Mouse (Mus musculus) liver, embryonic 14.5 days (tissue): ENCODE data around the gene Pafah1b2. TPM values are rescaled to one million over a fixed set of nuclear protein-coding genes. Genes with fewer than 3 reads are reported as not detected.

Source experiments
- ATAC-seq: fragments of 200-750 bp; cut with Nextera tagmentation; 2 replicates; pipeline ENCODE4 v1.8.0; 2017; ENCODE audit warnings: moderate number of reproducible peaks, mild to moderate bottlenecking, moderate library complexity; ENCODE audit not compliant: insufficient read depth
- DNase-seq, 3 experiments: peaks; one replicate each; pipeline ENCODE4 v3.0.0-alpha.2; 2012 to 2013; ENCODE audit warnings: low read depth in 3 of 3, low spot score in 3 of 3
- H3K27ac ChIP-seq: fragments of 300-500 bp; sonication (generic); 2 replicates; pipeline ENCODE4 v1.5.1; 2014; ENCODE audit warnings: moderate library complexity, mild to moderate bottlenecking, control low read depth, inconsistent platforms
- H3K27me3 ChIP-seq: fragments of 300-500 bp; sonication (generic); 2 replicates; pipeline ENCODE4 v1.6.1; 2014; ENCODE audit warnings: mild to moderate bottlenecking, low read length, moderate library complexity; ENCODE audit not compliant: control insufficient read depth, insufficient read depth
- H3K36me3 ChIP-seq: fragments of 300-500 bp; sonication (generic); replicated peaks from 2 replicates; pipeline ENCODE4 v1.6.1; 2014; ENCODE audit warnings: low read depth; ENCODE audit not compliant: control insufficient read depth, insufficient read depth
- H3K4me1 ChIP-seq, 2 experiments: fragments of 200-500 bp in 1 of 2; fragments of 300-500 bp in 1 of 2; sonication (generic) in 1 of 2; replicated peaks; 2 replicates each; pipeline ENCODE4 v1.6.1; 2012 to 2014; ENCODE audit warnings: antibody characterized with exemption in 1 of 2, inconsistent platforms in 1 of 2, low read length in 1 of 2; ENCODE audit not compliant: control insufficient read depth in 2 of 2, insufficient read depth in 2 of 2
- H3K4me2 ChIP-seq: fragments of 300-500 bp; sonication (generic); 2 replicates; pipeline ENCODE4 v1.6.1; 2014; ENCODE audit warnings: low read depth, mild to moderate bottlenecking, control low read depth, moderate library complexity
- H3K4me3 ChIP-seq, 2 experiments: fragments of 200-500 bp in 1 of 2; fragments of 300-500 bp in 1 of 2; sonication (generic) in 1 of 2; 2 replicates each; pipeline ENCODE4 v1.5.1; 2012 to 2014; ENCODE audit warnings: low read depth in 2 of 2, low read length in 2 of 2, mild to moderate bottlenecking in 2 of 2, control low read depth in 1 of 2, inconsistent platforms in 1 of 2, moderate library complexity in 1 of 2; ENCODE audit not compliant: insufficient read depth in 1 of 2
- H3K9ac ChIP-seq: fragments of 300-500 bp; sonication (generic); replicated peaks from 2 replicates; pipeline ENCODE4 v1.6.1; 2014; ENCODE audit warnings: mild to moderate bottlenecking, control low read depth, moderate library complexity
- H3K9me3 ChIP-seq: fragments of 300-500 bp; sonication (generic); 2 replicates; pipeline ENCODE4 v1.6.1; 2016; ENCODE audit warnings: low read length, mixed read lengths; ENCODE audit not compliant: control insufficient read depth
- CTCF ChIP-seq: IDR thresholded peaks from 2 replicates; pipeline ENCODE4 v1.5.1; 2016; ENCODE audit warnings: antibody characterized with exemption, low read depth, control low read depth
- EP300 ChIP-seq: IDR thresholded peaks from 2 replicates; pipeline ENCODE4 v1.6.1; 2016; ENCODE audit warnings: antibody characterized with exemption, low read depth
- WGBS: fragments of 180-500 bp; shearing (Covaris S2); extraction: QIAGEN DNeasy Blood & Tissue Kit; methylation state at CpG from one replicate; pipeline ENCODE4 v1.1.7; 2014; ENCODE audit not compliant: insufficient replicate concordance; 5-methylcytosine and 5-hydroxymethylcytosine counted together
- polyA plus RNA-seq, 2 experiments: library from polyadenylated mRNA; depleted of rRNA in 1 of 2; stranded (reverse) in 1 of 2; unstranded in 1 of 2; fragments of >200 nt; fragmentation: Nextera tagmentation in 1 of 2; extraction: Ambion mirVana in 1 of 2; gene quantifications; 2 replicates each; pipeline versions ENCODE4 v1.2.1 to v1.2.3; 2012 to 2014

Pafah1b2 gene
- polyA plus RNA-seq, 2 experiments, result 23.1 to 59.6 TPM

DNA sequence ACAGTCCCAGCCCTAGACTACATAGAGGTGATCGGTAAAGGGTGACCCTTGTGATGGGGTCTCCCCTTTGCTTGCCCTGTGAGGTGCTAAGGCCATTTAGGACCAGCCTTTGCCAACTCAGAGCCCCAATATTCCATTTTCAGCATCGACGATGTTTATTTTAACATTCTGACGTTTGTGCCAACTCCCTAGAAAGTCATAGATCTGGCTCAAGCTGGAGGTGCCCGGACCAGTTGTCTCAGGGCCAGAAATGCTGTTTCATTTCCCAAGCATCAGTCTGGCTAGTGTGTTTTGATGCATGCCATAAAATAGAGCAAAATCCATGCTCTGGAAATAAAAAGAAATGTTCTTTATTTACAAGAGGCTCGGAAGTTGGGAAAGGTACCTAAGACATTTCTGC lies 5.8 kb upstream of the Pafah1b2 start:
- TF ChIP-seq CTCF (no peak), EP300 (no peak)
- no peak for DNase-seq
- no peaks in the 10 kb centered on the region for H3K9me3 ChIP-seq
- no peaks in the 10 kb centered on the region; the same call in 1 of the 2 replicates for H3K36me3 ChIP-seq
- H3K27me3 ChIP-seq, result no peaks in the 10 kb centered on the region
- no peak overlapping the region for H3K27ac ChIP-seq
- no peak overlapping the region for H3K4me3 ChIP-seq
- H3K4me1 ChIP-seq, result peaks cover 4 to 20% of the 10 kb centered on the region in 2 experiments; a peak in 3 of 4 replicates
- 82% methylated on average over 6 of the region's 6 CpGs for WGBS
- no peak overlapping the region for H3K4me2 ChIP-seq
- no peak for ATAC-seq
- no peak overlapping the region for H3K9ac ChIP-seq

DNA sequence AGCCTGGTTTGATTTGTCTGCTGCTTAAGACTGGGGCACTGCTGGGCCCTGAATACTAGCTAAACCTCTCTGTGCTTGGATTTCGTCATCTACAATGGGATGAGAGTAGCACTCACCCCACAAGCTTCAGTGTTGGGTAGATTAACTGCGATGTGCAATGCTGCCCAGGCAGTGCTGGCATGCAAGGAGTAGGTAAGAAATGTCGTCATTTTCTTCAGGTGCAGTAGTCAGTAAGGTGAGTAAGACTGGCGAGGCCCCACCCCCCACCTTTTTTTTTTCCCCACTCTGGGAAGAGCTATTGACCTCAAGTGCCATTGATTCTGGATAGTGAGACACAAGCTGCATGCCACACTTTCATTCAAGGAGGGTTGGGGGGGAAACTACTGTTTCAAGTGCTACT lies 3.9 kb upstream of the Pafah1b2 start:
- TF ChIP-seq EP300 (no peak), CTCF (no peak)
- Histone ChIP-seq H3K27ac (no peak overlapping the region), H3K4me2 (no peak overlapping the region), H3K36me3 (no peaks in the 10 kb centered on the region; the same call in 1 of the 2 replicates), H3K9ac (no peak overlapping the region), H3K27me3 (no peaks in the 10 kb centered on the region), H3K4me3 (no peak overlapping the region), H3K9me3 (no peaks in the 10 kb centered on the region), H3K4me1 (peaks cover 8 to 29% of the 10 kb centered on the region in 2 experiments)
- WGBS, result 65% methylated on average over 4 of the region's 4 CpGs
- DNase-seq (no peak), ATAC-seq (no peak)

DNA sequence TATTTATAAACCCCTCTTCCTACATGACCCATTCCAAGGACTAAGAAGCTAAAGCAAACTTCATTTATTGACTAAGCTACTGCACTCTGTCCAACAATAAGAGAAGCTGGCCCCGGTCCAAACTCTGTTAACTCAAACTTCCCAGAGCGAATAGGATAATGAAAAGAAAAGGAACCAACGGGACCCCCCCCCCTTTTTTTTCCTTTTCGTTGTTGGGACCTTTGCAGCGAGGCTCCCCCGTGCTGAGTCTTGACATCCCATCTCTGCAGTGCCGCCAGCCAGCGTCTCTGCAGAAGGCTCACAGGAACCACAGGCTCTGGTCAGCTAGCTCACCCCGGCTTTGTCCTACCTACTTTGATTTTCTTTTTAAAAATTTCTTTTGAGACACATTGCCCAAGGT lies 3.3 kb upstream of the Pafah1b2 start:
- TF ChIP-seq EP300 (no peak), CTCF (no peak)
- WGBS, result 63% methylated on average over 9 of the region's 9 CpGs
- Histone ChIP-seq H3K9ac (no peak overlapping the region), H3K4me2 (peak overlapping the region; percentile 78), H3K27me3 (no peaks in the 10 kb centered on the region), H3K36me3 (no peaks in the 10 kb centered on the region; the same call in 1 of the 2 replicates), H3K9me3 (no peaks in the 10 kb centered on the region), H3K4me1 (peaks cover 13 to 35% of the 10 kb centered on the region in 2 experiments), H3K4me3 (no peak overlapping the region), H3K27ac (no peak overlapping the region)
- no peak for ATAC-seq
- no peak for DNase-seq

DNA sequence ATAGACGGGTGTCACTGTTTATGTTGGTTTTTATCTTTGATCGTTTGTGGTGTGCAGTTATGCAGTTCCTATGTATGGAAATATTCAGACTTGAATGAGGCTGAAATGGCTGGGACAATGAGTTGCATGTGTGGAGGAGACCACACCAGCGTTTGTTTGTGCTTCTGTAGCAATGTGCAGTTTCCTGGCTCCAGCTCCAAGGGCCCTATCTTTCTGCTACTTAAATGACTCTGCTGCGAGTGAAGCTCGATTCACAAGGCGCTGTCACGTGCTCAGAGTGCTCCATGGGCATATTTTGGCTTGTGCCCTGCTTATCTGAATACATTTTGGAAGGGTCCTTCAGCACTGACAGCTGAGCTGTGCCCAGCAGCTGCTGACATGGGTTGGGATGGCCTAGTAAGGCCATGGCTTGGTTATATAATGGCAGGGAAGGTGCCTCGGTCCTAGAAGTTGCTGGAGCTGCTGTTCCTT lies 2.6 kb upstream of the Pafah1b2 start:
- H3K27ac ChIP-seq, result peak overlapping the region; percentile 40
- H3K27me3 ChIP-seq, result no peaks in the 10 kb centered on the region
- H3K4me3 ChIP-seq, result peak overlapping the region in 1 of 2 experiments; percentile 7; a peak in 1 of 4 replicates
- DNase-seq (no peak), ATAC-seq (0 out of 2 replicates have a peak, but pooled peaks have one; percentile 9)
- peak overlapping the region; percentile 78 for H3K4me2 ChIP-seq
- TF ChIP-seq CTCF, result no peak
- TF ChIP-seq EP300, result no peak
- 14% methylated on average over 8 of the region's 8 CpGs for WGBS
- 0 out of 2 replicates have a peak overlapping the region, but pooled peaks have one; percentile 4 for H3K9ac ChIP-seq
- H3K4me1 ChIP-seq, result peaks cover 13 to 35% of the 10 kb centered on the region in 2 experiments
- no peaks in the 10 kb centered on the region for H3K9me3 ChIP-seq
- H3K36me3 ChIP-seq, result no peaks in the 10 kb centered on the region; the same call in 1 of the 2 replicates

DNA sequence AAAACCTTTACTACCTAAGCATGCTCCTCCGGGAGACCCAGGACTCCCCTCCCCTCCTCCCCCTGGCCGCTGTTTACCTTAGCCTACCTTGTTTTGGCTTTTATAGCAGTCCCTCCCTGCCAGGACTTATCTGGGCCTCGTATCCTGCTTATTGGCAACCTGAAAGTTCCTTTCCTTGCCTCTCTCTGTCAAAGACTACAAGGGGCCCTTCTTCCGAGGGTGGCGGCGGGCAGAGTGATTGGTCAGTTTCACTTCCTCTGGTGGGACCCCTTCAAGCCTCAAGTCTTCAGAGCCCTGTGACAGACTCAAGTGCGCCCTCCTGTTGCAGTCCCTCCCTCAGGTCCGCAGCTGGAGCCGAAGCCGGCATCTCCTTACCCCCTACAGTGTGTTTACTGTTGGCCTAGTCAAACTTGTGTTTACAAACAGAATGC lies 1.8 kb upstream of the Pafah1b2 start:
- TF ChIP-seq CTCF, result peak; percentile 62
- TF ChIP-seq EP300, result no peak
- under 1% methylated on average over 10 of the region's 10 CpGs for WGBS
- H3K27ac ChIP-seq, result peak overlapping the region; percentile 36
- no peak for DNase-seq
- peak overlapping the region; percentile 54 for H3K9ac ChIP-seq
- no peaks in the 10 kb centered on the region; the same call in 1 of the 2 replicates for H3K36me3 ChIP-seq
- H3K4me2 ChIP-seq, result peak overlapping the region; percentile 78
- no peak for ATAC-seq
- no peaks in the 10 kb centered on the region for H3K9me3 ChIP-seq
- no peaks in the 10 kb centered on the region for H3K27me3 ChIP-seq
- peaks cover 16 to 37% of the 10 kb centered on the region in 2 experiments for H3K4me1 ChIP-seq
- peak overlapping the region; percentile 42 to 72 for H3K4me3 ChIP-seq
